Mouse (Mus musculus) urinary bladder, postnatal 0 days (tissue): ENCODE data around the gene Invs. TPM values are rescaled to one million over a fixed set of nuclear protein-coding genes. Genes with fewer than 3 reads are reported as not detected.

Experiments
- polyA plus RNA-seq: library from polyadenylated mRNA; unstranded; fragments of >200 nt; fragmentation: Nextera tagmentation; extraction: Ambion mirVana; gene quantifications from 2 replicates; pipeline ENCODE4 v1.2.1, GENCODE M21; 2015

The Invs gene
- polyA plus RNA-seq: 3.6 and 4.0 TPM in 2 replicates

DNA sequence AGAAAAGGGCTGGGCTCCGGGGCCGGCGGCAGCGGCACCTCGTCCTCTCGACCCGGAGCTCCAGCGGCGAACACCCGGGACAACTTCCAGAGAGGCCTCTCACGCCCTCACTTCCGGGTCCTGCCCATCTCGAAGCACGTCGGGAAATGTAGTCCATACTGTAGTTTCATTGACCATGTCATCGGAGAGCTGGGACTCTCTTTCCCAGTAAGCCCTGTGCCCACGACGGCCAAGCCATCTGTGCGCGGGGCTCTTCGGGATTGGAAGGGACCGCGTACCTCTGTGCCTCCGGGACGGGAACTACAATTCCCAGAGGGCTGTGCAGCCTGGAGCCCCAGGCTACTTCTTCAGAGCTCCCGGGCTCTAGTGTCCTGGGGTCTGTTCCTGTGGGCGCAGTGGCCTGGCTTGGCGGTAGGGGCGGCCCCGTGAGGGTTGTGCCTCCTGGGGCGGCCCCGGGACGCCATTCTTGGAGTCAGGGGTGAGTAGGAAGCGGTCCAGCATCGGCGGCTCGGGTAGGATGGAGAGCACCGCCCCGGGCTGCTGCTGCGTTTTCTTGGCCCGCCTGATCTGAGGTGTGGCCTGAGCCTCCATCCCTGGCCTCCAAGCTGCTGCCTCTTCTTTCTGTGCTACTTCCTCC lies at the start of gene Invs, which contains the start of gene Erp44:
Gene Invs (plus strand): TSS at position 263 of the 637 bp plus-strand sequence.
Gene Erp44 (minus strand): TSS at position 61 of the 637 bp plus-strand sequence.

DNA sequence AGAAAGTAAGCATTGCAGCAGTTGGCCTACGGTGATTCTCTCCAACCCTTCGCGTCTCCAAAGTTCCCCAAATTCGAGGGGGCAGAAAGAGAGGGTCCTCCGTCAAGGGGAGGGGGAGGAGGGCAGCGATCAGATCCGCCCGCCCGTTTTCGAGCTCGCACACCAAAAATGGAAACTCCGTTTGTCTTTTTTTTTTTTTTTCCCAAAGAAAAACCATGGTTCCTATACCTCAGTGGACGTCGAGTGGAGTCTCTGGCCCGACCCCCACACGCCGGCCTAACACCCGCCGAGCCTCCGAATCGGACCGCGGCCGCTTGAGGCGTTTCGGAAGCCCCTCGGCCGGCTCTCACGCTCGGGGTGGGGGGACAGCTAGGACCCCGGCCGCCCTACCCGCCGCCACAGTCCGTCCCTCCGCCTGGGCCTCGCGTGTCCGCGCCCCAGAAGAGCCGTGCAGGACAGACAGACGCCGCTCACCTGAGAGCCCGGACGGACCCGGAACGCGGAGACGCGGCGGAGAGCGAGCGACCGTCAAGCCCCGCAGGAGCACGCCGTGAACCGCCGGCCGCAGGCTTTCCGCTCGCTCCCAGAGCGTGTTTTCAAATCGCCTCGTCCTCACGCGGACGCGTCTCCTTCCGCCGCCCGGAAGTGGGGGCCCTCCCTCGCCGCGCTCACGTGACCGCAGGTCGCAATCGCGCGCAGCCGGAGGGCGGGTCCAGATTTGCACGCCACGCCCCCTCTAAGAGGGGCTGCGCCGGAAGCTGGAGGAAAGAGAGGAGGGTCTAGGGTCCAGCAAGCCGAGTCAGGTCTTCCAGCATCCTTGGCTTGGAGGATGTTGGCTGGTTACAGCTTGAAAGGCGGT lies 193.5 kb downstream of the Invs start, which contains the start of gene Tex10:
Gene Tex10 (minus strand): TSS at position 668 of the 859 bp plus-strand sequence.

Other genes with a start within 250 kb of the Invs start
- 1.4 and 2.1 TPM in 2 replicates for gene Nr4a3, start 234.6 kb upstream of the Invs start, polyA plus RNA-seq
- gene Stx17, start 154.8 kb upstream of the Invs start, polyA plus RNA-seq: 23.9 and 28.2 TPM in 2 replicates
- 66.5 and 82.8 TPM in 2 replicates for gene Erp44, start 202 bp upstream of the Invs start, polyA plus RNA-seq
- 26.1 and 27.7 TPM in 2 replicates for gene Tex10, start 193.7 kb downstream of the Invs start, polyA plus RNA-seq